Mouse (Mus musculus): ENCODE measurements at regions not wholly inside any gene's neighbourhood (a gene's known extent, or its start where the extent isn't known, plus 50 kb on each side); places are given as distances from the start of the nearest gene placed in this dataset.
A peak's percentile ranks its signal among the peaks of the same experiment; 100 is the strongest.

- DNase-seq (ENCODE audit: low spot score): no peak
These were observed 103.6 kb upstream of the Sdk1 start for GRCm38 (mm10) chr5:141137716-141138115.

DNA sequence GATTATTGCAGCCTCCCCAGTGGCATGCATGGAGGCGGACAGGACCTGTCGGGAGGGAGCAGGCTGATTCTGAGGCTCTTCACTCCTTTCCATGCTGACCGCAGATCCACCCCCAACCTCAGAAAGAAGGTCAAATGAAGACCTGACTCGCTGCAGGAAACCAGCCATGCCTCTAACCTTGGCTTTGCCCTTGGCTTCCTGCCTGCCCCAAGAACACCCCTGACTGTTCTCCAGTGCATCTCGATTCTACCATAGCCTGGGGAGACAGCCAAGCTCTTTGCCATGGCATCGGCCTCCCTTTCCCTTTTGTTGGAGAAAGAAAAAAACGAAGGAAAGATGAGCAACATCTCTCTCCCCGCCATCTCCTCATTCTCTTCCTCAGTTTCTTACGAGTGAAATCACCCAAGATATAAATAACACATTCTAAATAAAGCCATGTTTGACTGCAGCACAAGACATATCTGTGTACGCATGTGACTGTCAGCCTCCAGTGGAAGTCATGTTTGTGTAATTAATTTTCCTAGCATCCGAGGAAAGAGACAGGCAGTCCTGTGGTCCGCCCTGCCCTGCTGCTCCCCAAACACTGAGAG is 102.4 kb upstream of the Sdk1 start:
- DNase-seq (ENCODE audit: low spot score): no peak

DNA sequence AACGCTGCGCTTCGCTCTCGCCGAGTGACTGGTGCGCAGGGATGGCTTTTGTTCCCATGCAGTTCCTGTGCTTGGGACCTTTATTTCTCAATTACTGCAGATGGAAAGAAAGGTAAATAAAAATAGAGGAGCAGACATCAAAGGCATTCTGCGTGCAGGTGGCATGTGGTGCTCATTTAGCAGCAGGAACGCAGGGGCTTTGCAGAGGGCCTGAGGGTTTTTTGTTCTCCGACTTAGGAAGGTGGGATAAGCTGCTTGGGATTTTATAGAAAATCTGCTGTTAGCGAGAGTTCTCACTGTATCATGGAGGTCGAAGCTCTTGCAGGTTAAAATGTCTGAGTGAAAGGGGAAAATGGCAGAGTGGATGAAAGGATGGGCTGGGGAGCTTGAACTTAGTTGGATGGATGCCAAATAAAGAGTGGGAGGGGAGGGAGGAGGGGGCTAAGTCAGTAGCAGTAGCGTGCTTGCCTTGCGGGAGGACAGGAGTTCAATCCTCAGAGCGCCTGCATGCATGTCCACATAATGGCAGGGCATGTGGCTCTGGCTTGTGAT is 101.9 kb upstream of the Sdk1 start:
- peak; percentile 21 for DNase-seq (ENCODE audit: low spot score)

DNA sequence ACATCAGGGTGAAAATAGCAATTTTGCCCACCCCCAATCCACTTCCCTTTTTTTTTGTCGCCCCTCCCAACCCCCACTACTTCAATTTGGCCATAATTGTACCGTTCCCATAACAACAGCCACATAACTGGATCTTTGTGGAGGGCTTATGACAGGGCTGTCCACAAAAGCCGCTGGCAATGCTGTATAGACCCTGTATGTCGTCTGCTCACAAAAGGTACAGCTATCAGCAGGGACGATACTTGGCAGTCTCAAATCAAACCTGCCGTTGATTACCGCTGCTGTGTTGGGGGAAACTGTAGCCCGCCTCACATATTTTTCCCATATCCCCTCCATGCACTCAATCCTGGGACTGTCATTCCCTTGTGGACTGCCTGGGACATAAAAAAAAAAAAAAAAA is 80.9 kb upstream of the Sdk1 start:
- no peak for DNase-seq (ENCODE audit: low spot score)

DNA sequence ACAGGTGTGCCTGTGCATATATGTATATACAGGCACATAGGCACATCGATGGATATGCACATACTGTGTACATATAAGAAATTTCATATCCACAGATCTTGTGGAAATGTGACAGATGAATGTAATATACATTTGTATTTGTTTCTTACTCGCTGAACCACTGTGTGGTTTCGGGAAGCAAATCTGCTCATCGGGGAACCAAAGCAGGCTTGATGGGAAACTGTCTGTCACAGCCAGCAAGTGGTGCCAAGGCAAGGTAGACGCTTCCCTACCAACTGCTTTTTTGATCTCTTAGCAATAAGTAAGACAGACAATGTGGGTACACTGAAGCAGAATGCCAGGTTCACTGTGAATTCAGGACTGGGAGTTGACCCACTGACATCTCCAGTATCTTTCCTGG is 80.3 kb upstream of the Sdk1 start:
- DNase-seq (ENCODE audit: low spot score): no peak

DNA sequence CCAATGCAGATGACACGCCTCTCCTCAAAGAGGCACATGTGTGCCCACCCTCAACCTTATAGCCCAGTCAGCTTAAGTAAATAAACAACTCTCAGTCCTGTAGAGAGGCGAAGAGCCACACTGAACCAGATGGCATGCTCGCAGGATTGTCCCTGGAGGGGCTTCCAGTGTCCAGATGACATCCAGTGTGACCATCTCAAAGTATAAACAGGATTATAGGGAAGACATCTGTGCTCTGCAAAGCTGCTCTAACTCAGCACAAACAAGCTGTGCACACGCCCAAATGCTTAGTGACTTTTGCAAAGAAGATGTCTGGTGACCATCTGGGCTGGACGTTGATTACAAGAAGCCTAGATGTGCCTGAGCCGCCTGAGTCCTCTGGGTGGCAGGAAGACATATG is 58.8 kb upstream of the Sdk1 start:
- DNase-seq (ENCODE audit: low spot score): peak; percentile 31

- DNase-seq (ENCODE audit: low spot score): no peak
These were observed 52.3 kb upstream of the Sdk1 start for GRCm38 (mm10) chr5:141189033-141189432.
